Mouse (Mus musculus): ENCODE results near the gene Tube1.

DNA sequence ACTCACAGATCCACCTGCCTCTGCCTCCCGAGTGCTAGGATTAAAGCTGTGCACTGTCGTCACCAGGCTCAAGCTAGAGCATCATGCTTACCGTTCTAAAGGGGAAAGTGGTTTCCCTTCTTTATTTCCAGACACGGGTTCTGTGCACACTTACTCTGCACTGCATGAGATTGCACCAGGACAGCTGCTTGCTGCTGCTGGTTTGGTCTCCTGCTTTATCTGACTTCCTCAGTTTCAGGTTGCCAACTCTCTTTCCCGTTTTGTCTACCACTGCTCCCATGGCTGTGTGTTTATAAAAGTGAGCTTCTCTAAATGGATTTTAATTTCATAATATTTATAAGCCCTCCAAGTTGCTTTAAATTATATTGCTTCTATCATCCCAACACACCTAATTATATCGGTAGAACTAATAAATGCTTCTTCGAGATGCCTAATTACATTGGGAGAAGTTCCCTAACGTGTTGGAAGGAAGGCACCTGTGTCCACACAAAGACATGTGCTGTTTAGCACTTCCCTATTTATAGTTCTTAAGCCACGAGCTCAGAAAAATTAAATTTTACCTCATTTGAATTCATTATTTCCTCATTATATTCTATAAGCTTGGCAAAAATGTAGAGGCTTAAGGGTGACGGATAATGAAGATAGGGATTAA, 24.8 kb upstream of the Tube1 start:
- no peak for TF ChIP-seq CTCF (IDR thresholded peaks at IDR 0.05; ENCODE audit: low read depth, low read length)
- TF ChIP-seq GATA1 (IDR thresholded peaks at IDR 0.05; ENCODE audit: borderline replicate concordance, low read length), result no peak
- no peak for TF ChIP-seq GATA2 (IDR thresholded peaks at IDR 0.05; ENCODE audit: borderline replicate concordance, low read depth, low read length)
- no peak for TF ChIP-seq POLR2AphosphoS5 (IDR thresholded peaks at IDR 0.05; ENCODE audit: insufficient replicate concordance, low read depth, low read length)
- TF ChIP-seq TAL1 (conservative IDR thresholded peaks at IDR 0.05; ENCODE audit: low read depth, low read length), result no peak

Measured in G1E (cell line).